ENCODE assay signal across 9 mouse cellular contexts in the genomic region with DNA sequence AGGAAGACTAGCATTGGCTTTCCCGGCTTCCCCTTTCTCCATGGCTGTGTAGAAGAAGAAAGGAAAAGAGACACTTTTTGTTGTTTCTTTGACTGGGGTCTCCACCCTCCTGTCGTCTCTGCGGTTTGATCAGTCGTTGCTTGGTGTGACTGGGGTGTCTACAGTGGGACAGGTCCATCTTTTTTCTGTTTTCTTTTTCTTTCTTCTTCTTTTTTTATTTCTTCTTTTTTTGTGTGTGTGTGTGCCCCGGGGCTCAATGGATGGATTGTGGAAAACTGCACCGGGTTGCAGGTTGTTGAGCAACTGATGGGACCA. TPM values are rescaled to one million over a fixed set of nuclear protein-coding genes. Genes with fewer than 3 reads are reported as not detected.
A peak's percentile ranks its signal among the peaks of the same experiment; 100 is the strongest.
DNase-seq lines count a peak whose midpoint lies in the region; ATAC-seq lines count a peak whose summit lies in the region.
"Had no signal": no experiment of that assay in that cellular context is flagged by ENCODE, and none has a peak within 500 bp of the region (broad histone marks: within the 10 kb centered on the region; RNA-seq: fewer than 3 reads in every experiment).

No protein-coding gene starts in this region.

- no peak for ATAC-seq in kidney, embryonic 15.5 days (replicated peaks; ENCODE audit: low FRiP score)
- no peak for ATAC-seq in embryonic facial prominence, embryonic 11.5 days (replicated peaks; ENCODE audit: insufficient number of reproducible peaks, low FRiP score, low TSS enrichment, low read depth)
- no peak for ATAC-seq in intestine, embryonic 14.5 days (replicated peaks; ENCODE audit: low FRiP score, low TSS enrichment, low read depth)
- ATAC-seq in midbrain, embryonic 16.5 days = peak; percentile 36

- H3K4me3 ChIP-seq in kidney, embryonic 15.5 days (replicated peaks) = peak overlapping the region; percentile 76
- peak overlapping the region; percentile 69 for H3K4me3 ChIP-seq in embryonic facial prominence, embryonic 11.5 days (ENCODE audit: low read depth, low read length)
- H3K4me3 ChIP-seq in intestine, embryonic 14.5 days (ENCODE audit: low read depth, low read length) = peak overlapping the region; percentile 58
- H3K4me3 ChIP-seq in midbrain, embryonic 16.5 days (ENCODE audit: low read depth, low read length) = peak overlapping the region; percentile 88

- H3K9ac ChIP-seq in kidney, embryonic 15.5 days = peak overlapping the region; percentile 53
- H3K9ac ChIP-seq in embryonic facial prominence, embryonic 11.5 days (replicated peaks; ENCODE audit: low read length) = peak overlapping the region; percentile 84
- H3K9ac ChIP-seq in intestine, embryonic 14.5 days (ENCODE audit: low read length) = peak overlapping the region; percentile 63
- peak overlapping the region; percentile 97 for H3K9ac ChIP-seq in midbrain, embryonic 16.5 days (ENCODE audit: low read depth, low read length)

- H3K27me3 ChIP-seq in kidney, embryonic 15.5 days = no peaks in the 10 kb centered on the region
- H3K27me3 ChIP-seq in embryonic facial prominence, embryonic 11.5 days (ENCODE audit: control insufficient read depth, insufficient read depth, low read length) = no peaks in the 10 kb centered on the region; the same call in 1 of the 2 replicates
- no peaks in the 10 kb centered on the region for H3K27me3 ChIP-seq in intestine, embryonic 14.5 days (replicated peaks; ENCODE audit: control insufficient read depth, insufficient read depth, low read length)
- no peaks in the 10 kb centered on the region for H3K27me3 ChIP-seq in midbrain, embryonic 16.5 days (ENCODE audit: control insufficient read depth, insufficient read depth, low read depth, low read length)

- peak overlapping the region; percentile 87 for H3K4me2 ChIP-seq in kidney, embryonic 15.5 days
- H3K4me2 ChIP-seq in embryonic facial prominence, embryonic 11.5 days (ENCODE audit: low read depth, low read length) = peak overlapping the region; percentile 94
- peak overlapping the region; percentile 55 for H3K4me2 ChIP-seq in intestine, embryonic 14.5 days (ENCODE audit: low read length)
- peak overlapping the region; percentile 74 for H3K4me2 ChIP-seq in midbrain, embryonic 16.5 days (ENCODE audit: low read length)

- no peak for DNase-seq in kidney, postnatal 4 days
- DNase-seq in embryonic facial prominence, embryonic 11.5 days (ENCODE audit: low spot score) = no peak
- no peak for DNase-seq in intestine, embryonic 14.5 days (ENCODE audit: low spot score)
- no peak for DNase-seq in frontal cortex, postnatal 36 days (ENCODE audit: low spot score in 2 of 2)
- no peak for DNase-seq in thymus, postnatal 10 days (ENCODE audit: low spot score in 2 of 2)
- no peak for DNase-seq in layer of hippocampus, adult 11-12 months (ENCODE audit: low spot score)

- peaks cover 25% of the 10 kb centered on the region for H3K4me1 ChIP-seq in kidney, embryonic 15.5 days
- no peaks in the 10 kb centered on the region for H3K4me1 ChIP-seq in embryonic facial prominence, embryonic 11.5 days (ENCODE audit: control insufficient read depth, insufficient read depth, low read length)
- H3K4me1 ChIP-seq in intestine, embryonic 14.5 days (replicated peaks; ENCODE audit: control insufficient read depth, insufficient read depth, low read length) = peaks cover 15% of the 10 kb centered on the region; the same call in 1 of the 2 replicates
- H3K4me1 ChIP-seq in midbrain, embryonic 16.5 days (ENCODE audit: control insufficient read depth, insufficient read depth, low read length) = peaks cover 18% of the 10 kb centered on the region

- H3K9me3 ChIP-seq in kidney, embryonic 15.5 days (replicated peaks) = no peaks in the 10 kb centered on the region
- no peaks in the 10 kb centered on the region for H3K9me3 ChIP-seq in embryonic facial prominence, embryonic 11.5 days (replicated peaks; ENCODE audit: control insufficient read depth, low read length)
- no peaks in the 10 kb centered on the region for H3K9me3 ChIP-seq in intestine, embryonic 14.5 days (ENCODE audit: control insufficient read depth, low read length)
- H3K9me3 ChIP-seq in midbrain, embryonic 16.5 days (replicated peaks; ENCODE audit: control insufficient read depth, low read length, poor library complexity, severe bottlenecking) = no peaks in the 10 kb centered on the region

- H3K36me3 ChIP-seq in kidney, embryonic 15.5 days = no peaks in the 10 kb centered on the region
- H3K36me3 ChIP-seq in embryonic facial prominence, embryonic 11.5 days (replicated peaks; ENCODE audit: control insufficient read depth, insufficient read depth, low read depth, low read length) = no peaks in the 10 kb centered on the region
- no peaks in the 10 kb centered on the region for H3K36me3 ChIP-seq in intestine, embryonic 14.5 days (ENCODE audit: control insufficient read depth, insufficient read depth, low read length)
- H3K36me3 ChIP-seq in midbrain, embryonic 16.5 days (ENCODE audit: control insufficient read depth, insufficient read depth, low read length) = no peaks in the 10 kb centered on the region
- H3K36me3 ChIP-seq: G1E had no signal

- 0% methylated on average over 6 of the region's 6 CpGs for WGBS in kidney, embryonic 15.5 days
- 0% methylated on average over 6 of the region's 6 CpGs for WGBS in embryonic facial prominence, embryonic 11.5 days
- WGBS in intestine, embryonic 14.5 days = 0% methylated on average over 6 of the region's 6 CpGs
- WGBS in midbrain, embryonic 16.5 days = under 1% methylated on average over 6 of the region's 6 CpGs

- peak overlapping the region; percentile 91 for H3K27ac ChIP-seq in kidney, embryonic 15.5 days
- peak overlapping the region; percentile 91 for H3K27ac ChIP-seq in embryonic facial prominence, embryonic 11.5 days (replicated peaks; ENCODE audit: low read depth, low read length)
- peak overlapping the region; percentile 79; the same call in 1 of the 2 replicates for H3K27ac ChIP-seq in intestine, embryonic 14.5 days (ENCODE audit: low read depth)
- H3K27ac ChIP-seq in midbrain, embryonic 16.5 days (ENCODE audit: low read length) = peak overlapping the region; percentile 99

RNA-seq across cellular contexts. Expression of gene Adgrl3, which starts 1.0 kb away (rescaled TPM):
- polyA plus RNA-seq in kidney, embryonic 15.5 days (2015; fragmentation: Nextera tagmentation; extraction: Ambion mirVana) = 18.5 and 20.4 TPM in 2 replicates
- 18.8 and 21.1 TPM in 2 replicates for polyA plus RNA-seq in embryonic facial prominence, embryonic 11.5 days (2014; fragmentation: Nextera tagmentation; extraction: Ambion mirVana)
- polyA plus RNA-seq in intestine, embryonic 14.5 days (2014; fragmentation: Nextera tagmentation; extraction: Ambion mirVana) = 13.5 and 14.9 TPM in 2 replicates
- 68.4 and 69.5 TPM in 2 replicates for polyA plus RNA-seq in midbrain, embryonic 16.5 days (2015; fragmentation: Nextera tagmentation; extraction: Ambion mirVana)
- polyA plus RNA-seq: G1E had no signal
